Mouse (Mus musculus): Measurements from ENCODE around the gene Smarcc1.
"Not testable (repeated sequence)": the region's sequence is repeated elsewhere in the genome, so short reads cannot be mapped to it uniquely, and the experiment has no call there.

The Smarcc1 gene

DNA sequence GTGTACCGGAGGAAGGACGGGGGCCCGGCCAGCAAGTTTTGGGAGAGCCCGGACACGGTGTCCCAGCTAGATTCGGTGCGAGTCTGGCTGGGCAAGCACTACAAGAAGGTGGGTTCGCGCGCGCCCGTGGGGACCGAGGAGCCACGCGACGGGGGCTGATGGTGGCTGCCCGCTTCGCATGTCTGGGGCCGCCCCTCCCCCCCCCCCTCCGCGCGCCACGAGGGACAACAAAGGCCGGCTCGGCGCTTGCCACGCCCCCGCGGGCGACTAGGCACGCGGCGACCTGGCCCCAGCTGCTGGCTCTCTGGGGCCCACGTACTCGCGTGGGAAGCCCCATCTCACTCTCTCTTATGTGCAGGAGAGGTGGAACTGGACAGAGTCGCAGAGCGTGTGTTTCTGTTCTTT is 14.7 kb downstream of the Smarcc1 start:
- DNase-seq: no peak

DNA sequence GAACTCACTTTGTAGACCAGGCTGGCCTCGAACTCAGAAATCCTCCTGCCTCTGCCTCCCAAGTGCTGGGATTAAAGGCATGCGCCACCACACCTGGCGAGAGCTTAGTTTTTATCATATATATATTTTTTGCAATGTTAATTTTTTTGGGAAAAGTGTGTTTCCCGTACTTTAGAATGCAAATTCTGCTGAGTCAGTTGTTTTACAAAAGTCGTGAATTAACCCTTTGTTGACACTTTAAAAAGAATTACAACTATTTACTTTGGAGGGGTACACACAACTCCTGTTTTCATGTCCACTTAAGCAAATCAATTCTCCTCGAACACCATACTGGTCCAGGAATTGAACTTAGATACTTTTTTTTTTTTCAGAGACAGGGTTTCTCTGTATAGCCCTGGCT is 15.4 kb downstream of the Smarcc1 start:
- DNase-seq: no peak

DNA sequence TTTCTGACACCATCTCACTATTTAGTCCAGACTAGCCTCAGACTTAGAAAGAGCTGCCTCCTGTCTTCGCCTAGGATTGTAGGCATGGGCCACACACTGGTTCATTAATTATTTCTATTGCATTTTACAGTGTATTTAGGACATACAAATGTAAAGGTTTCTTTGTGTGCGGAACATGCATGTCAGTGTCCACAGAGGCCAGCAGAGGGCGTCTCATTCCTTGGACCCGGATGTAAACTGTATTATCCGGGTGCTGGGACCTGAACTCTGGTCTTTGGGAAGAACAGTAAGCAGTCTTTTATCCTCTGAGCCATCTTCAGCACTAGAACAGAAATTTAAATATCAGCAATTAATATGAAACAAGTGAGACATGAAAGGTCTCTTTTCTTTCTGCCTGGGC is 16.7 kb downstream of the Smarcc1 start:
- DNase-seq: no peak

DNA sequence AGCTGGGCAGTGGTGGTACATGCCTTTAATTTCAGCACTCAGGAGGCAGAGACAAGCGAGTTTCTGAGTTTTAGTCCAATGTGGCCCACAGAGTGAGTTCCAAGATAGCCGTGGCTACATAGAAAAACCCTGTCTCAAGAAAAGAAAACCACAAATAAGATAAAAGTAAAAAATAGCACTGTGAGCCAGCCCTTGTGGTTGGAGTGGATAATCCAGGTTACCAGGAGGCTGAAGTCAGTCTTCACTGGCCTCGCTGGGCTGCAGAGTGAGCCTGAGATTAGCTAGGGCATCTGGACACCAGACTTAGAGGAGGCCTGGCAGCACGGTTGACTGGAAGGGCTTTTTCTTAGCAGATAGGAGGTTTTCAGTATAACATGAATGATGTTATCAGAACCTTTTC is 21.6 kb downstream of the Smarcc1 start:
- no peak for DNase-seq

DNA sequence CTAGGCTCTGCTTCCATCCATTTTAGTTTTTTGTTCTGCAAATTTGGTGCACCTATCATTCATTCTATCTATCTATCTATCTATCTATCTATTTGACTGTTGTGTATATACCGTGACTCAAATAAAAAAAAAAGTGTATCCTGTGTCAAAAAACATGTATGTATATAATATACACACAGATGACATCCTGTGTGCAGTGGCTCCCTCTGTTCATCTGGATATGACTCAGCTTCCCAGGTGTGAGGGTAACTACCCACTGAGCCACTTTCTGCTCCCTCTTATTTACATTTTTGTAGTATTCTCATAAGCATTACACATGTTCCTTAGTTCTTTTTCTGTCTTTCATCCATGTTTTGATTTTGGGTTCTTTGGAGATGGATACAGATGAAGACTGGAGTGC is 24.6 kb downstream of the Smarcc1 start:
- no peak for DNase-seq

DNA sequence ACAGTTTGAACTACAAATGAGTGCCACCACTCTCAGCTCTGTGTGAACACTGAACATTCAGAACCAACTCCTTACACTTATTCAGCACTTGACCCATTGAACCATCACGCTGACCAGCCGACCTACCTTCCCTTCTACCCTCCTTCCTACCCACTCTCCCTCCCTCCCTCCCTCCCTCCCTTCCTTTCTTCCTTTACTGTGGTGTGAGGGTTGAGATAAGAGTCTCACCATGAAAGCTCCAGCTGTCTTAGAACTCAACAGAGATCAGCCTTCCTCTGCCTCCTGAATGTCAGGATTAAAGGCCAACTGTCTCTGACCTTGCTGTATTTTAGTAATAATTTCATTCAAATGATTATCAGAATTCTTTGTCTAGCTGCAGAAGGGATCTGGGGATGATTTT is 31.1 kb downstream of the Smarcc1 start:
- DNase-seq: no peak

DNA sequence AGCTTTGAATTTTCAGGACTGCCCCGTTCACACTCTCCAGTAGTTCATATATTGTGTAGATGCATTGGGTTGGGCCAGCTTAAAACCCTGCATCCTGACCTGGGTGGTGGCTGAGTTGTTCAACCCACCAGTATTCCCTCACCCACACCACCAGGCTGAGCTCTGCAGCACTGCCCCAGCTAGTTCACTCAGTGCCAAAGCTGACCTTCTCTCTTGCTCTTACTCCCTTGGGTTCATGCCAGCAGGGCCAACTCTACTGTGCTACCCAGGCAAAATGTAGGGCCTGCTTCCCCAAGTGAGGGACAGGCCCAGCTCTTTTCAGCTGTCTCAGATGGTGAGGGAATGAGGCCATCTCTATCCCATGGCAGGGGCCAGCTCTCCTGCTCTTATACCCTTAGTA is 41.5 kb downstream of the Smarcc1 start:
- no peak for DNase-seq

- not testable (repeated sequence) for DNase-seq
These were observed 43.0 kb downstream of the Smarcc1 start for GRCm38 (mm10) chr9:110160486-110160885.

DNA sequence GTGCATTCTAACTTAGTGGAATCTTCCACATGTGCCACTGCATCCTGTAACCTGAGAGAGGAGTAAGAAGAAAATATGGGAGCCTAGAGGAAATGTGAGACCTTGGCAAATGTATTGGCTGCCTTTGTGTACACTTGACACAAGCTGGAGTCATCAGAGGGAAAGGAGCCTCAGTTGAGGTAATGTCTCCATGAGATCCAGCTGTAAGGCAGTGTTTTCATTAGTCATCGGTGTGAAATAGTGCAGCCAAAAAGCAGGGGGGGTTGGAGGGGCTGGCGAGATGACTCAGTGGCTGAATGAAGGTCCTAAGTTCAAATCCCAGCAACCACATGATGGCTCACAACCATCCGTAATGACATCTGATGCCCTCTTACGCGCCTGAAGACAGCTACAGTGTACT is 44.9 kb downstream of the Smarcc1 start:
- DNase-seq: no peak

- no peak for DNase-seq
These were observed 45.6 kb downstream of the Smarcc1 start for GRCm38 (mm10) chr9:110163071-110163470.

DNA sequence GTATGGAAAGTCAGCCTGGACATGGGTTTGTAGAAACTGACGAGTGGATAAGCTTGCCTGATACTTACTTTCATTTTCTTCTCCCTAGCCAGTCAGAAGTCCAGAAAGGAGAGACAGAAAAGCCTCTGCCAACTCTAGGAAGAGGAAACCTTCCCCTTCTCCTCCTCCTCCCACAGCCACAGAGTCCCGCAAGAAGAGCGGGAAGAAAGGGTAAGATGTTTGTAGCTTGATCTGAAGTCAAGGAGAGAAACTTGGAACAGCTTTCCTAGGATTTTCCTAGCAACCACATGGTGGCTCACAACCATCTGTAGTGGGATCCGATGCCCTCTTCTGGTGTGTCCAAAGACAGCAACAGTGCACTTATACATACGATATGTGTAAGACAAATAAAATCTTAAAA is 53.4 kb downstream of the Smarcc1 start:
- DNase-seq: no peak

DNA sequence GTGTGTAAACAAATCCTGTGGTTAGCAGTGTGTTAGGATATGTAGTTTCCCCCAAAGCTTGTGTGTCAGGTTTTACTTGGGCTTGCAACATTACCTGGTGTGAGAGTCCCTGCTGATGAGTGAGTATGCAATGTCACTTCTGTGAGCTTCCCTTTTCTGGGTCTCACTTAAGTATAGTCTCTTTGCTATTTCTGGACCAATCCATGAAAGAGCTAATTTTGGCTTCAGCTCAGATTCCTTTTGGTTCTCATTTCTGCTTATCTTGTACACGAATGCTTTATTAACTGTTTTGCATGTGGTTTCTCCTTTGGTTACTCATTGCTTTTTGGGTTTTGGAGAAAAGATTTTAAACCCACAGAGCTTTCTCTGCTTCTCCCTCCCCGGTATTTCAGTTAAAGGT is 82.4 kb downstream of the Smarcc1 start:
- no peak for DNase-seq

DNA sequence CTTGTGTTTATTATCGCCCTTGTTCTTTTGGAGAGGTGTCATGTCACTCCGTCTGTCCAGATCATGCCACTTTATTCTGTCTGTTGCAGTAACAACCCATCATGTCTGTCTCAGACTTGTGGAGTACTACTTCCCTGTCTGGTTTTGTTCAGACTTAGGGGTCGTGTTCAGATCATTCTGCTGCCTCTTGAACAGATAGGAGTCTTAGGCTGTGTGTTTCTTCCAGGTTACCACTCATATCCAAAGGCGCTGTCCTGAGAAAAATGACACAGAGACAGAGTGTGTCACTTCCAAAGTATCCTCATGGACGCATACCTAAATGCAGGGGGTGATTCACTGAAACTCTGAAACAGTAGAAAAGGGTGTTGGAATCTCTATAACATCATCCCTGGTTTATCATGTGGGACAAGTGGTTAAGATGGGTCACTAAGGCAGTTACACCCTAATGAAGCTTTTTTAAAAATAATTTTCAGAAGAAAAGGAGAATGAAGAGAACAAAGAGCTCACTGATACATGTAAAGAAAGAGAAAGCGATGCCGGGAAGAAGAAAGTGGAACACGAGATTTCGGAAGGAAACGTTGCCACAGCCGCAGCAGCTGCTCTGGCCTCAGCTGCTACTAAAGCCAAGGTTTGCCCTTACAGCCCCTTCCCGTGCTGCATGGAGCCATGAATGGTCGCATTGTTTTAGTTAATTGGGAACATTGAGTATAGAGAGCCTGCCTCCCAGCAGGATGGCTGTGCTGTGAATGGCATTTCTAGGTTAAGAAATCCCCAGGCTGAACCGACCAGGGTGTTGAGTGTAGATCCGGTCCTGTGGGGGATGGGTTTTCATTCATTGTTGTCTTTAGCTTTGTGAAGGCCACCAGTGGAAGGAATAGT is 88.3 kb downstream of the Smarcc1 start:
- no peak for DNase-seq

DNA sequence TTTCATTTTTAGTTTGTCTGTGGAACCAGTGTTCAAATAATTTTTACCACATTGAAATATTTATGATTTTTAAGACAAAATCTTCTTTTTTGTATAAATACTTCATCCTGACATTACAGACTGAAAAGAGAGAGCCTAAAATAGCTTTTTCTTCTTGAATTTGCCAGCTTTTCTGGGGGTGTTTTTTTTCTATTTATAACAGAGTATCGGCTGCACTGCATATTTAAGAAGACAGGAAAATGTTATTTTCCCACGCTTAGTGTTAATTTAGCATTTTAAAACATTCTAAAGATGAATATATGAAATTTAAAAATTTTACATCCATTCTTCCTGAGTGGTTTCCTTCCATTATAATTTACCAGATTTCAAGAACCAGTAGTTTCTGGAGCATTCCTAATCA is 88.9 kb downstream of the Smarcc1 start:
- no peak for DNase-seq

- DNase-seq: no peak
These were observed 90.8 kb downstream of the Smarcc1 start for GRCm38 (mm10) chr9:110208265-110208664.

- no peak for DNase-seq
These were observed 91.5 kb downstream of the Smarcc1 start for GRCm38 (mm10) chr9:110208967-110209366.

GRCm38 (mm10) chr9:110224273-110224672 is 106.8 kb downstream of the Smarcc1 start:
- DNase-seq: no peak

DNA sequence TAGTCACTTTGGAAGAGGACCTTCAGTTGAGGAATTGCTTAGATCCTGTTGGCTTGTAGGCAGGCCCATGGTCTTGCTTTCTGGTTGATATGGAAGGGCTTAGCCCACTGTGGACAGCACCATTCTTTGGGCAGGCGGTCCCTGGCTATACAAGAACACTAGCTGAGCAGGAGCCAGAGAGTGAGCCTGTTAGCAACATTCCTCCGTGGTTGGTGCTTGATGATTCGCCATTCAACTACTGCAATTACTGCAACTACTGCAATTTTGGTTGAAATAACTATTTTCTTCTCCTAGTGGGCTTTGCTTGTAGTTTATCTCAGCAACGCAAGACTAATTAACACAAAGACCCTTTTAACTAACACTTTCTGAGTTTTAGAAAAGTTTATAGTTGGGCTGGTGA is 108.7 kb downstream of the Smarcc1 start:
- no peak for DNase-seq

DNA sequence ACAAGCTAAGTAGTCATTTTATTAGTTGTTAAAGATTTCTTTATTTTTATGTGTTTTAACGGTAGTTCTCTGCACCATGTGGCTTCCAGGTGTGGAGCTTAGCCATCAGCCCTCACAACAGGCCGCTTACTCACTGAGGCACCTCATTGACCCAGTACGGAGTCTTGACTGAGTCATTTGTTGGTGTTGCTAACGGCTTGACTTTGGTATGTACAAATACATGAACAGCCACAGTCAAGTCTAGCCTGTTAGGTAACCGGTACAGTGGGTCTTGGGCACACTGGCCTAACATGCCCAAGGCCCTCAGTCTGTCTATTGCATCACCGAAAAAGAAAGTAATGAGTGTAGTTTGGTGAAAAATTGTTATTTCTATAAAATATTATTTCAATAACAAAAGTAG is 111.2 kb downstream of the Smarcc1 start:
- DNase-seq: no peak

GRCm38 (mm10) chr9:110229112-110229511 is 111.6 kb downstream of the Smarcc1 start:
- DNase-seq: no peak

DNA sequence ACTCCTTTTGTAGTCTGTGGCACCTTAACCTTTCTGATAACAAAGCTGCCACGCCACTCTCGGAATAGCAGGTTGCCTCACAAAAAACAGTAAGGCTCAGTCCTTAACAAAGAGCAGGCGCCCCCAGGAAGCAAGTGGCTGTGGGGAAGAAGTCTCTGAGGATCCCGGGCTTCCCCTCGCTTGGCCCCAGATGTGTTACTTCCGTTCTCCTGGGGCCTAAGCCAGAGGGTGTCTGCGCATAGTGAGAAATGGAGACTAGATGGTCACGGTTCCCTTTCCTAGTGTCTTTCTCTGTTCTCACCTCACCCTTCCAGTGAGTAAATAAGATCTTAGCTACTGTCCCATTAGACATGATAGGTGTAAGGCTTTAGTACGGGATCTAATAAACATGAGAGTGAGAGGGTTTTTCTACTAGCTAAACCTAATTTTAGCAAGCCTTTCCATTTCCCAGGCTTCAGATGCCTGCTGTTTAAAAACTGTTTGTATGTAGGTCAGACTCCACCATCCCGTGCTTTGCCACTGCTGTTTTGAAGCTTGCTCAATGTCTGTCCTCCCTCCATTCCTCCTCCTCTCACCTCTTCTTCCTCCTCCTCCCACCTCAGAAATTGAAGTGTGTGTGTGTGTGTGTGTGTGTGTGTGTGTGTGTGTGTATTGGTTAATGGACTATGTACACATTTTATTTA is 112.2 kb downstream of the Smarcc1 start:
- no peak for DNase-seq

GRCm38 (mm10) chr9:110230395-110231071 is 113.0 kb downstream of the Smarcc1 start:
- no peak for DNase-seq

GRCm38 (mm10) chr9:110234962-110235361 is 117.5 kb downstream of the Smarcc1 start:
- DNase-seq: no peak

All from kidney, adult 11 months (tissue).